Mouse (Mus musculus) cortical plate, adult 2 months (tissue): ENCODE data around the gene Arrb1. TPM values are rescaled to one million over a fixed set of nuclear protein-coding genes. Genes with fewer than 3 reads are reported as not detected.

Experiments
- H3K27ac ChIP-seq: fragments of 200-500 bp; 2 replicates; pipeline ENCODE4 v1.5.1; 2012; ENCODE audit warnings: low read length, control low read depth, inconsistent platforms; ENCODE audit not compliant: insufficient read depth
- H3K4me1 ChIP-seq: fragments of 200-500 bp; 2 replicates; pipeline ENCODE4 v1.6.1; 2011; ENCODE audit warnings: low read length; ENCODE audit not compliant: control insufficient read depth, insufficient read depth
- H3K4me3 ChIP-seq: fragments of 200-500 bp; 2 replicates; pipeline ENCODE4 v1.5.1; 2011; ENCODE audit warnings: mild to moderate bottlenecking, low read length, control low read depth; ENCODE audit not compliant: insufficient read depth
- CTCF ChIP-seq: fragments of 200-500 bp; IDR thresholded peaks from 2 replicates; pipeline ENCODE4 v1.5.1; 2011; ENCODE audit warnings: mild to moderate bottlenecking, control low read depth, low read length; ENCODE audit not compliant: insufficient read depth; ENCODE audit errors: extremely low read depth
- POLR2A ChIP-seq: fragments of 200-500 bp; IDR thresholded peaks from 2 replicates; pipeline ENCODE4 v1.6.1; 2011; ENCODE audit warnings: mild to moderate bottlenecking, low read length, control low read depth; ENCODE audit not compliant: insufficient read depth; ENCODE audit errors: extremely low read depth
- polyA plus RNA-seq: library from polyadenylated mRNA; depleted of rRNA; stranded (reverse); fragments of >200 nt; gene quantifications from 2 replicates; pipeline ENCODE4 v1.2.3, GENCODE M21; 2012; rRNA removed

Arrb1 gene
- polyA plus RNA-seq, 1 experiment, result 141 TPM

- no peak overlapping the region for H3K27ac ChIP-seq
- H3K4me3 ChIP-seq, result no peak overlapping the region
- TF ChIP-seq POLR2A (no peak), CTCF (no peak)
- H3K4me1 ChIP-seq, result no peaks in the 10 kb centered on the region
Observed at GRCm38 (mm10) chr7:99642078-99642477, 106.8 kb downstream of the Arrb1 start.

DNA sequence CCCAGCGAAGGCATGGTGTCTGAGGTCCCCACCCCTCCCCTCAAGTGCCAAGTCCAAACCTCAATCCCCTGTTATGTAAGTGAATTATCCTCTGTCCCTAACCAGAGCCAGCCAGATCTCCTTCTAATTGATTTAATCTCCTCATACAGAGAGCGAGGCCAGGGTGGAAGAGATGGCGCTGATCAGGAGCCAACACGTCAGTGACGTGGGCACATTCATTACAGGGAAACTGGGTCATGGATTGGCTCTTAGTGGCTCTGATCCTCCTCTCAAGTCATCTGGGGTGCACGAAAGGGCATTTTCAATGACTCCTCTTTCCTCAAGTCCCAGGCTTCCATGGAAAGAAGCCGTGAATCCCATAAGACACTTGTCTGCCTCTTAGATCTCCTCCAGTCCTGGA is 109.4 kb downstream of the Arrb1 start:
- no peak for TF ChIP-seq POLR2A
- TF ChIP-seq CTCF, result no peak
- H3K27ac ChIP-seq, result no peak overlapping the region
- no peaks in the 10 kb centered on the region for H3K4me1 ChIP-seq
- H3K4me3 ChIP-seq, result no peak overlapping the region

DNA sequence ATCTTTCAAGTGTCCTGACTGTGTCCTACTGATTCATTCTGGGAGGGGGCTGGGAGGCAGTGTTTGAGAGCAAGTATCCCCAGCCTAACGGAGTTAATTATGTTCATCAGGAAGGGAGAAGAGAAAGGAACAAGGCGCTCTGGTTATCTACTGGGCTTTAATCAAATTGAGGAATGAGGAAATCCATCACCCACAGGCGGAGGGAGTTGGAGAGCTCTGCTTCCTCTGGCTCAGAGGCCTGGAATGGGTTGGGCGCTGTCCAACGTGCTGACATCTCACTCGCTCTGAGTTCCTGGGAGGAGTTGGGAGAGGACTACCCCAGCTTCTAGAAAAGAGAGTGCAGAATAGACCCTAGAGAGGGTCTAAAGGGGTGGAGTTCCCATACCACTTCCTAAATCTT is 113.4 kb downstream of the Arrb1 start:
- Histone ChIP-seq H3K4me3 (no peak overlapping the region), H3K27ac (no peak overlapping the region), H3K4me1 (no peaks in the 10 kb centered on the region)
- TF ChIP-seq POLR2A, result no peak
- TF ChIP-seq CTCF, result no peak

- TF ChIP-seq POLR2A, result no peak
- no peak for TF ChIP-seq CTCF
- H3K4me1 ChIP-seq, result no peaks in the 10 kb centered on the region
- H3K27ac ChIP-seq, result no peak overlapping the region
- no peak overlapping the region for H3K4me3 ChIP-seq
Observed at GRCm38 (mm10) chr7:99649585-99649984, 114.3 kb downstream of the Arrb1 start.

DNA sequence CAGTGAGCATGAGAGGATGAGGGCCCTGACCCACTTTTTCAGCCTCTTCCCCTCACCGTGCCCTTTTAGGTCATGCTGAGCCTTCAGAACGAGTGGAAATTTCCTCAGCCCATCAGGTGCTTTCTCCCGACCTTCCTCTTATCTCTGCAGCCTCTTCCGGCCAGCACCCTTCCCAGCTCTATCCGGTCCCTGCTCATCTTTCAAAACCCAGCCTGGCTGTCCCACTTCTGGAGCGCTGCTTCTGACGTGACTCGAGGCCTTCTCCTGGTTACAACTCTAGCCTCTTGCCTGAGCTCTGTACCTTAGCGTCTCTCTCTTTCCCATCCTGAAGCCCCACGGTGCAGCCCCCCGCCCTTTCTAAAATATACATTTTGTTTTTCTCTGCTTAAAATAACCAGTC is 119.0 kb downstream of the Arrb1 start:
- no peak for TF ChIP-seq CTCF
- TF ChIP-seq POLR2A, result no peak
- Histone ChIP-seq H3K27ac (no peak overlapping the region), H3K4me3 (no peak overlapping the region), H3K4me1 (no peaks in the 10 kb centered on the region)

Other genes starting within 250 kb of the Arrb1 start
- 18.0 and 23.7 TPM in 2 replicates for gene Serpinh1, start 182.2 kb upstream of the Arrb1 start, polyA plus RNA-seq
- 31.0 and 33.8 TPM in 2 replicates for gene Gdpd5, start 154.1 kb upstream of the Arrb1 start, polyA plus RNA-seq
- gene Klhl35, start 69.5 kb upstream of the Arrb1 start, polyA plus RNA-seq, result 2.2 and 3.5 TPM in 2 replicates
- 530 and 542 TPM in 2 replicates for gene Rps3, start 51.7 kb upstream of the Arrb1 start, polyA plus RNA-seq
- 2.3 and 2.8 TPM in 2 replicates for gene Tpbgl, start 91.6 kb downstream of the Arrb1 start, polyA plus RNA-seq
- 17.4 and 18.0 TPM in 2 replicates for gene Slco2b1, start 175.9 kb downstream of the Arrb1 start, polyA plus RNA-seq
- 0.19 TPM in 1 of 2 replicates, not detected in the other for gene Olfr520, start 194.8 kb downstream of the Arrb1 start, polyA plus RNA-seq
- not detected in 2 replicates for gene Olfr521, start 228.0 kb downstream of the Arrb1 start, polyA plus RNA-seq